Mouse (Mus musculus): Measurements from ENCODE around the gene Dnm1.

The Dnm1 gene

DNA sequence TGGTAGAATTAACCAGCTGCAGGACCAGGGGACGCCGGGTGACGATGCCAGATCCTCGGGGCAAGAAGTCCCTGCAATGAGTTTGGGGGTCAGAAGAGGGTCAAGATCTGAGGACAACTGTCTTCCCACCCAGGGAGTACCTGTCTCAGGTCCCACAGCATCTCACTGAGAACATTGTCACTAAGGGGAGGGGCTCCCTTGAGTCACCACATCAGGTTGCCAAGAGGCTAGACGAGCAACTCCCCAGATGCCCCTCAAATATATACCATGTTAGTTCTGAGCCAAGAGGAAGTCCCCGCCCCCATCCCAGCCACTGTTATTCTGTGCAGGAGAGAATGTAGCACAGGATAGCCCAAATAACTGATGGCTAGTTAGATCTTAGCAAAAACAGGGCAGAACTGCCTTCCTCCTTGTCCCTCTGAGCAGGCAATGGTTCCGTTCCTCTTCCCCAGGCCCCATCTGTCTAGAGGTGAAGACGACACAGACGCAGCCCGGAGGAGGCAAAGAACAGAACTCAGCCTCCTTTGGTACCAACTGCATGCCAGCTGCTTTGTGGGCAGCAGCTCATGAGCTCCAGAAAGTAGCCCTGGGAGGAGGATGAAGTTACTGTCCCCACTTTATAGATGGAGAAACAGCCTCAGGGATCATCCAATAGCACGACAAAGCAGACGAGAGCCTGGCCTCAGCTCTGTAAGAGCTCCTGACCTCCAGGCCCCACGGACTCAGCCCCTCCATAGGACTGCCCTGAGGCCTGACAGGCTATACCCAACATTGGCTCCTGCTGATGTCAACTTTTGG, 12.1 kb downstream of the Dnm1 start:
- DNase-seq (ENCODE audit: low spot score in 2 of 2), result no peak

DNA sequence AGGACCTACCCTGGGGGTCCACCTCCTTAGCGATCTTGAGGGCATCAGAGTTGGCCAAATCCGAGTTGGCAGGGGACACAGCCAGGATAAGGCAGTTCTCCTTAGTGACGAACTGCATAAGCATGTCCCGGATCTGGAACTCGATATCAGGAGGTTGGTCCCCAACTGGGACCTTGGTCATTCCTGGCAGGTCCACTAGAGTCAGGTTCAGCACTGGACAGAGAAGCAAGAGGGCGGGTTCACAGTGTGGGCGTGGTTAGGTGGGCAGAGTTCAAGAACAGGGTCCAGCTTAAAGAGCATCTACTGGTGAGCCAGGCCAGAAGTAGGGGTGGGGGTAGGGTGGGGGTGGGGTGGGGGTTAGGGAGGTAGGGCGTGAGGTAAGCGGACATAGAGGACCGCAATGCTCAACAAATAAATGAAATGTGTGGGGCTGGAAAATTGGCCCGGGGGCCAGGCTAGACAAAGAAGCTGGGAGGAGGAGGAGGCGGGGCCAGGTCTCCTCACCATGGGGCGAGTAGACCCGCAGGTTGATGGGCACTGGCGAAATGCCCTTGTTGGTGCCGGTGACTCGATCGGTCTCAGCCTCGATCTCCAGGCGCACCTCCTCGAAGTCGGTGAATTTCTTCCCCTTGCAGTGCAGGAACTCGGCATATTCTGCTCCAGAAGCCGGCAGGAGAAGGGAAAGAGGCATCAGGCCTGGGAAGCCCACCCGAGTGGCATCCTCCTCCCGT, 13.1 kb downstream of the Dnm1 start:
- DNase-seq (ENCODE audit: low spot score in 2 of 2), result no peak

GRCm38 (mm10) chr2:32335888-32336287, 17.2 kb downstream of the Dnm1 start:
- DNase-seq (ENCODE audit: low spot score in 2 of 2), result no peak

DNA sequence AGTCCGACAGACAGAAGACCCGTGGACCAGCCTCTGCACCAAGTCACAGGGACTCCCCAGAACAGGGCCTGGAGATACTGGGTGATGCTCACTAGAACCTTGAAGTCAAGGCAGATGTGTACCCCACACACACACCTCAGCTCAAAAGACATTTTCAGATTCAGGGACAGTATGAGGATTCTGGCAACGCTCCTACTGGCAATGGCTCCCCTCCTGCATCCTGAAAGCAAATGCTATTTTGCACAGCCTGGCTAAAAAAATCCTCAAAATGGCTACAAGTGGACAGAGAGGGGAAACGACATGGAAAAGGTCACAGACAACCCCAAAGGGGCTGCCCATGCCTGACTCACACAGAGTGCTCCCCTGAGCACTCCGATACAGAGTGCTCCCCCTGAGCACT, 21.0 kb downstream of the Dnm1 start:
- no peak for DNase-seq (ENCODE audit: low spot score in 2 of 2)

- no peak for DNase-seq (ENCODE audit: low spot score in 2 of 2)
Observed at GRCm38 (mm10) chr2:32329531-32329930, 23.6 kb downstream of the Dnm1 start.

DNA sequence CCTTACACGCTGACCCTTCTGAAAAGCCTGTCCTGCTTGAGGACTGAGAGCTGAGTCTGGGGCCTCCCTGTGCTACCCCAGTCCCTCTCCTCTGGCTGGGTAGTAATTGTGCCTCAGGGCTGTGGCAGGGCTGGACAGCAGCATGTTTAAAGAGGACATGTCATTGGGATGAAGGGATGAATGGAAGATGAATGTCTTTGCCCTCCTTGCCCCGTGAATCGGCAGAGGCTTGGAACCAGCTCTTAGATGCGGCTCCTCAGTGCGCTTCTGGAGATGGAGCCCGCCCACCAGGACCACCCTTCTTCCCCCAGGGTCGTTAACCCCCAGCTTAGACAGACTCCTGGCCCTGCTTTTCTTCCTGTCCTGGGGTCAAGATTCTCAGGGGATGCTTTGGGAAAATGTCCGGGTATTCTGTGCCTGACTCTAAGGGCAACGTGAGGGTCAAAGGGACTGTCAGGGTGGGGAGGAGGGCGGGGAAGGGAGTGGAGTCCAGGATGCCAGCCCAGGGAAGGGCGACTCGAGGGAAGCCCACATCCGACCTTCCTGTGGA, 24.2 kb downstream of the Dnm1 start:
- DNase-seq (ENCODE audit: low spot score in 2 of 2), result no peak

DNA sequence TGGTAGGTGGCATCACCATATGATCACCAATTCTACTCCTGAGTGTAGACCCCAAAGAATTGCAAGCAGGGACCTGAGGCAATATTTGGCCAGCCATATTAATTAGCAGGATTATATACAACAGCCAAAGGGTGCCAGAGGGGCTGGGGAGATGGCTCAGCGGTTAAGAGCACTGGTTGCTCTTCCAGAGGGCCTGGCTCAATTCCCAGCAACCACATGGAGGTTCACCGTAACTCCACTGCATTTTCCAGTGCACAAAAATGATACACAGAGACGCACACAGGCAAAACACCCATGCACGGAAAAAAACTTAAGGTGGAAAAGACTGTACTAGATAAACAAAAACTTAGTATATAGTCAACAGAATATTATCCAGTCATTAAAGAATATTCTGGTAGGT, 25.9 kb downstream of the Dnm1 start:
- DNase-seq (ENCODE audit: low spot score in 2 of 2), result no peak

DNA sequence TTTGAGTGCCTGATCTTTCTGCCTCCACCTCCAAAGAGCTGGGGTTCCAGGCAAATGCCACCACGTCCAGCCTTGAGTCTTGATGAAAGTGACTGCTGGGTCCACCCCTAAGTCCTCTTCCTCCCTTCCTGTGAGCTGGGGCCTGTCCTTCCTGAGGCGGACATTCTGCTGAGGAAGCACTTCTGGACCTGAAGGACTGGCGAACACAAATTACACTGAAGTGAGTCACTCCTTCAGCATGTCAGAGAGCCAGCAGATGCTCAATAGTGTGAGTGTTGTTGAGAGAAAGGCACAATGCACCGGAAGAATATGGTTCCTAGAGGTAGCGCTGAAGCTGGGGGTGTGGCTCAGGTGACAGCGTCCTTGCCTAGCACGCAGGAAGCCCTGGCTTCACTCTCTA, 27.8 kb downstream of the Dnm1 start:
- no peak for DNase-seq (ENCODE audit: low spot score in 2 of 2)

- DNase-seq (ENCODE audit: low spot score in 2 of 2), result no peak
Observed at GRCm38 (mm10) chr2:32324322-32324721, 28.8 kb downstream of the Dnm1 start.

GRCm38 (mm10) chr2:32322754-32323741, 30.1 kb downstream of the Dnm1 start:
- DNase-seq (ENCODE audit: low spot score in 2 of 2), result no peak

GRCm38 (mm10) chr2:32321591-32322298, 31.4 kb downstream of the Dnm1 start:
- DNase-seq (ENCODE audit: low spot score in 2 of 2), result no peak

DNA sequence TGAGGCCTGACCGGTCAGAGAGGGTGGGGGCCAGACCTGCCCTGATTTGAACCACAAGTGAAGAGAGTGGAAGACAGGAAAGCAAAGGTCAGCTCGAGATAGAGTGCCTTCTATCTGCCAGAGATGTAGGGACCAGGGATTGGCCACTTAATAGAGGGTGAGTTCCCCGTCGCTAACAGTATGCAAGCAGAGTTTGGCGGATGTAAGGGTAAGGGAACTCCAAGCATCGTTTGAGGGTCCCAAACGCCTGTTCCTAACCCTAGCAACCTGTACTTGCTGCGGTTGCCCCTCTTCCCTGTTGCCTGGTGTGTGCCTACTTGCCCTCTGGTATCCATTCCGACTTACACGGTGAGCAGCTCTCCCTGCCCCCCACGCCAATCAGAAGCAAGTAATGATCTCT, 32.4 kb downstream of the Dnm1 start:
- DNase-seq (ENCODE audit: low spot score in 2 of 2), result no peak

DNA sequence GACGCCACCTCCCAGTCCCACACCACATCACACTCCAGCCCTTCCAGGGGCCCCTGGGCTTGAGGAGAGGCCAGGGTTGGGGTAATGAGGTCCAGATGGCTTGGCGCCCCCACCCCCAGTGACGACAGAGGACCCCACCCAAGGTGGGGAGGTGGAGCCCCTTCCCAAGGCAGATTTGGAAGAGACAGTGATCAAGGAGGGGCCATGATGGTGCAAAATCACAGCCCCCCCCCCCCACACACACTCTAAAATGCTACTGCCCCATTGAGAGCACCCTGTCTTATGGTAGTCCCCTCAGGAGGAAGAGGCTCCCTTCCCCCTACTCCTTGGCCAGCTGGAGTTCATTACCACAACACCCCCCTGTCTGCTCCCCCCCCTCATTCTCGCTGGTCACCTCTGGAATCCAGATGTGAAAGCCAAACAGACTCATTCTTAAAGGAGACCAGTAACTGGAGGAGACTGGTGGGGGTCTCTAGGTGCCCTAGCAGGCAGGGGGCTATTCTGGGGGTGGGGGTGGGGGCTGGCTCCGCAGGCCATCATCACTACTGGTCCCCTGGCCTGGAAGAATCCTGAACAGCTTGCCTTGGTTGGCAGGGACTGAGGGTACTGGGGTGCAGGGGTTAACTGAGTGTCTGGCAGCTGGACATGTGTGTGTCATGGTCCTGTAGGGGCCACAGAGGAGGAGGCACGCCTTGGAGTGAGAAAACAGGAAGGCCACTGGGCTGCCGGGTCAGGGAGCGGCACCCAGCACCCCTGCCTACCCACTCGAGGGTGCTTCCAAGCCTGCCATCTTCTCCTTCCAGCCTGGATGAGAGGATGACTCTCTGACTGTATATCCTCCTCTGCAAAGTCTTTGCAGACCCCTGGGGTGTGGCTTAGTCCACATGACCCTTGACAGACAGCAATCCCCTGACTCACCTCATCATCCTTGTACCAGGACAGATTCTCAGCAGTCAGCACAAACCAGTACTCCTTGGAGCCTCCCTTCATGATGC, 33.3 kb downstream of the Dnm1 start:
- no peak for DNase-seq (ENCODE audit: low spot score in 2 of 2)

DNA sequence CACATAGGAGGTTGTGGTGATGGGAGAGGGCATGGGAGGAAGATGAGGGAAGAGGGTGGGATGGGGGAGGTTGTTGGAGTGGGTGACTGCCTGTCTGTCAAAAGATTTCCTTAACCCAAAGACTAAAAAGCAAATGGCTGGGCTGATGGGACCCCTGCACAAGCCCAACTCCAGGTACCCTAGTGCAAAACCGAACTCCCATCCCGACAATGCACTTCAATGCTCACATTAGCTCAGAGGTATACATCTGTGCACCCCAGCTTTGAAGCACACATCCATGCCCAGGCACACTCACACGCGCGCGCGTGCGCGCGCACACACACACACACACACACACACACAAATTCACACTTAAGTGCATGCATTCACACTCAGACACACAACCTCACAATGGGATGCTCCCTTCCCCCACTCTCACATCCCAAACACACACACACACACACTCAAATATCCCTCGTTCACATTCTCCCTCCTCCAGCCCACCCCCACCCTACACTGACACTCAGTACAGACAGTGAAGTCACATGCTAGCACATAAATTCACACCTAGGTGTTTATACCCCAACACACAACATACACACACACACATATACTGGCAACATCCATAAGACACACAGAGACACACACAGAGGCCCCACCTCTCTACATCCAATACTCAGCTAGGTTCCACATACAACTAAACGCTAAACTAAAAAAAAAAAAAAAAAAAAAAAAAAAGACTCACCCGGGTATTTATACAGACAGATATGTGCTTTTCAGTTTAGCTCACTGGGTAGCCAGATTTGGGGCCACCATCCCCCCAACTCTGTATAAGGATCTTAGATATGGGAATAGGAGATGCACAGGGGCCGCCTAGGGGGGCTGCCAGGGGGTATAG, 34.2 kb downstream of the Dnm1 start:
- no peak for DNase-seq (ENCODE audit: low spot score in 2 of 2)

DNA sequence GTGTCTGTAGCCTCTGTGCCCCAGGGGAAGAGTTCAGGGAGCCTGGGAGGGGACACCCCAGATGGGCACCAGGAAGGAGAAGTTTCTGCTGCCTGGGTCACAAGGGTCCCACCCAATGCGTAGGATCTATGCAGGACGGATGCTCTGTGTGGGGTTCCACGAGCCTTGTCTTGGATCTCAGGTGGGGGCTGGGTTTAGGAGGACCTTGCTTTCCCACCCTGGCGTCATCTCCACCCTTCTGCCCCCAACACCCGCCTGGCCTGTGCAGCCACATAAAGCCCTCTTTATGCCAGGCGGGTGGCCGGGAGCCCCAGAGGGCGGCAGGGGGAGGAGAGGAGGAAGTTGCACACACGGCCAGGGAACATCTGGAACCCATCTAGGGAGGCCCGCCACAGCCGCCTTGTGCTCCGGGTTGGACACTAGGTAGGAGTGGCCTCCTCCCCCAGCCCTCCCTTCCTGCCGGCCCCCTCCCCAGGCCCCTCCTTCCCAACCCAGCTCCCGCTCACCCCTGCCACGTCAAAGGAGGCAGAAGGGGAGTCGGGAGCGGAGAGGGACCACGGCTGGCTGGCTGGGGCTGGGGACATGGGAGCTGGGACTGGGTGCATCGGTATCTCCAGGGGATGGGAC, 35.2 kb downstream of the Dnm1 start:
- DNase-seq (ENCODE audit: low spot score in 2 of 2), result no peak

DNA sequence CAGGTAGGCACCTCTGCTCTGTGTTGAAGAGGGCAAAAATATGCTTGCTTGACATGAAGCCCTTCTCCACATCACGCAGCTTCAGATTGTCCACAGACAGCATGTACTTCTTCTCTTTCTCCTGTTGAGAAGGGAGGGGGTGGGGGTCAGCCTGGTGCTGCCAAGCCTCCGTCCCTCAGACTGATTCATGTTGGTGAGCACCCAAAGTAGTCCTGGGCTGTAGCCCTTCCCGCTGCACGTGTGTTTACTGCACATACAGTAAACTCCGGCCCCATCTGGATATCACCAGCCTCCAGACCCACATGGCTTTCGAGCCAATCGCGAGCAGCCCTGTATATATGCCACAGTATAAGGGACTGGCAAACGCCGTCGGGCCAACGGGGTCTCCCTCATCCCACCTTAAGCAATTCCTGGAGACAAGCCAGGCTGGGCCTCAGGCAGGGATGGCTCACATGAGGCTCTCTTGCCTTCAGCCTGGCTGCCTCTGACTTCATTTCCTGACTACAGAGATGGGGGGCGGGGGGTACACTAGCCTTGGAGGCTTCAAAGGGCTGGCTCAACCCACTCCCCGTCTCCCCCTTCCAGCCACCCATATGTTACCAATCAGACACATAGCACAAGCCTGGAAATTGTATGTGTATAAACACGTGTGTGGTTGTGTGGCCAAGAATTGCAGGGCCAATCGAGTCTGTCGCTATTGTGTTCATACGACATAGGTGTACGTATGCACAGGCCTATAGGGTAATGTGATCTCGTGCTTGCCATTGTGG, 36.1 kb downstream of the Dnm1 start:
- DNase-seq (ENCODE audit: low spot score in 2 of 2), result no peak

DNA sequence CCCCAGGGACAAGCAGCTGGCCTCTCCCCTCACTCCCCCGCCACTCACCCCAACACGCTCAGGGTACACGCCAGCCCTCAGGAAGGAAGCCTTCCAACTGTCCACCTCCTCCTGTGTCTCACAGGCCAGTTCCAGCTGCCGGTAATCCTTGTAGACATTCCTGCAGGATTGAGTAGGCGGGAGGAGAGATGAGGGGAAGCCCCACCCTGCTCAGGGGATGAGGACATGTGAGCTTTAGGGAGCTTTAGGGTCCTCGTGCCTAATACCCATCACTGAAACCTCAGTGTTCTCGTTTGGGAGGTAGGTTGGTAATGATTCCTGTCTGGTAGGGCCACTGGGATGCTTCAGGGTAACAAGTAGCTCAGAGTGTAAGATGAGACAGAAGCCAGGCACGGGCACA, 37.4 kb downstream of the Dnm1 start:
- DNase-seq (ENCODE audit: low spot score in 2 of 2), result no peak

- no peak for DNase-seq (ENCODE audit: low spot score in 2 of 2)
Observed at GRCm38 (mm10) chr2:32314831-32315230, 38.3 kb downstream of the Dnm1 start.

Data from spleen, postnatal 14 days (tissue).